Mouse (Mus musculus) MN1 (cell line): Measurements from ENCODE around the gene Hfe2.

Experiments used
- DNase-seq: peaks from one replicate; pipeline ENCODE4 v3.0.0-alpha.2; 2016; ENCODE audit warnings: low spot score

The Hfe2 gene

DNA sequence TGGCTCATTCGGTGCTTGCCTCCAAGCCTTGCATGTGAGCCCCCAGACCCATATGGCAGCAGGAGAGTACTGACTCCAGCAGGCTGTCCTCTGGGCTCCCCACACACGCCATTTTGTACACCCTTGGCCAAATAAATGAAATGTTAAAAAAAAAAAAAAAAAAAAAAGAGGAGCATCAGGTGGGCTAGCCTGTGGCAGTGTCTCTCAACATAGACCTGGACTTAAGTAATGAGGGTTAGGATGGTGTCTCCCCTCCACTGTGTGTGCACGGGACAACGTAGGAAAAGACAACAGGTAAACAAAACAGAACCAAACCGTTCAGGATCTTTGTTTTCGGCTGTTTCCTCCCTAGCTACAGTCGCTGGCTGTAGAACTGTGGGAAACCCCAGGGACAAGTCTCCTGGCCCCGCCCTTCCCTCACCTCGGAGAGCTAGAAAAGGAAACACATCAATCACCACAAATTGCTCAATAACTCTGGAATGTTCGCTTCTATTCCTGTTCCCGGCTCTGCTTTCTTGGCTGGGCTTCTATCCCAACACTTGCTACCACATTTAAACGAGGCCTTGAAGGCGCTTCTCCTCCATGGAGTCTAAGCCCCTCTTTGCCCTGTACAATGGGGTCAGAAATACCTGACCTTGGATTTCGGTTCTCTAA, 51.2 kb downstream of the Hfe2 start:
- peak; percentile 76 for DNase-seq

DNA sequence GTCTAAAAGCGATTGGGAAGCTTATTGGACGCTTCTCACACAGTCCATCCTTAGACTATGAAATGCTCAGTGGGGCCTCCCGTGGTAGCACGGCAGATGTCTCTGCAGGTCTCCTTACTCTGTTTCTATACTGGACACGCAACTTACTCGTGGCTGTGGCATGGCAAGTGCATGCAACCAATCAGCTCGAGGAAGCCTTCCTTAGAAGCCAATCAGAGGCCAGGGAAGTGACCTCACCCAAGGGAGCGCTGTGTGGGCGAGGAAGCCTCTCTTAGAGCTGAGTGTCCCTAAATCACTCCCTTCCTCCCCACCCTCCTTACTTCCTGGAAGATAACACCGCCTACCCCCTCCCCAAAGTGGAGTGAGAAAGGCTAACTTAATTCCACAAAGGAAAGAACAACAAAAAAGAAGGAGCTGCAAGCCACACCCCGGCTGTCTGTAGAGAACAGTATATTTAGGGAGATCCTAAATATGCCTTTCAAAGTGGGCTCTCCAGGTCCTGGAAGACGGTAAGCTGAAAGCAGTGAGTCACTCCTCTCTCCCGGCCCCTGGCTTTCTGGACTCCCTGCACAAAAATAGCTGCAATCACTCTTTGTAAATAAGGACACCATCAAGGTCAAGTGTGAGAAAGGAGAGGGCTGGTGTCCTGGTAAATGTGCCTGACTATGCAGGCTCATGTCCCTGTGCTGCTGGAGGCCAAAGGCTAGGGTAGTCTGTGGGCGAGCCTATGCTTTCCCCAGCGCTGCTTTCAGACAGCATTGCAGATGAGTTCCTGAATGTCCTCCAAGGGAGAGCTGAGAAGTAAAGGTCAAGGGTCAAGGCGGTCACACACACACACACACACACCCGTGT, 51.9 kb downstream of the Hfe2 start, which contains the start of gene Gm16253:
Gene Gm16253, plus strand, starts transcription at position 295 of the 852 bp plus-strand sequence.
- DNase-seq, result peak; percentile 98

DNA sequence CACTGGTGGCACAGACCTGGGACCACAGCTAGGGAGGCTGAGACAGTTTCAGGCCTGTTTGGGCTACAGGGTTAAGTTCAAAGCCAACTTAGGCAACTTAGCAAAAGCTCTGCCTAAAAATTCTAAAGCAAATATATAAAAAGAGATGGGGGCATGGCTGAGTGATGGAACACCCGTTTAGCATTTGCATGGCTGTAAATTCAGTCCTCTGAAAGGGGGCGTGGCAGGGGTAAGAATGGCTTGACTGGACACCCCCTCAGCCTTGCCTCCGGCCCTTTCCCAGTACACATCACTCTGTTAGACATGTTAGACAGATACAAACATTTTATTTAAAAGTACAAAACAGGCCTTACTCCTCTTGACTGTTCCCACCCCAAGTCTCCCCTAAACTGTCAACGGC, 52.6 kb downstream of the Hfe2 start:
- no peak for DNase-seq
